ENCODE assay signal across 9 mouse cellular contexts in genomic region chr5:135185596-135185995, GRCm38 (mm10). TPM values are rescaled to one million over a fixed set of nuclear protein-coding genes. Genes with fewer than 3 reads are reported as not detected.
DNase-seq lines count a peak whose midpoint lies in the region; ATAC-seq and TF ChIP-seq lines count a peak whose summit lies in the region.
"Had no signal": no experiment of that assay in that cellular context is flagged by ENCODE, and none has a peak within 500 bp of the region (broad histone marks: within the 10 kb centered on the region; RNA-seq: fewer than 3 reads in every experiment).

No protein-coding gene starts in this region.

- H3K9me3 ChIP-seq in neural tube, embryonic 15.5 days (replicated peaks), result no peaks in the 10 kb centered on the region
- H3K9me3 ChIP-seq: stomach, embryonic 15.5 days had no signal

- H3K9ac ChIP-seq in liver, adult 2 months (ENCODE audit: low read depth, low read length), result no peak overlapping the region
- no peak overlapping the region for H3K9ac ChIP-seq in neural tube, embryonic 15.5 days (replicated peaks)

- no peak overlapping the region for H3K4me2 ChIP-seq in neural tube, embryonic 15.5 days

- DNase-seq in gastrocnemius, adult 18-20 months (ENCODE audit: low spot score), result peak; percentile 17
- no peak for DNase-seq in gastrocnemius, postnatal 25 days
- DNase-seq in 3134 (ENCODE audit: extremely low read depth, insufficient read length, low spot score), result peak; percentile 36
- peak; percentile 85 for DNase-seq in R1 (ENCODE audit: low read depth, low spot score)
- peak; percentile 42 for DNase-seq in liver, adult 2 months (ENCODE audit: extremely low read depth, low read depth, low spot score)
- DNase-seq in thymus, postnatal 4 days, result peak; percentile 52
- no peak for DNase-seq in ovary, postnatal 36 days (ENCODE audit: low spot score)

- no peak overlapping the region for H3K4me3 ChIP-seq in liver, adult 2 months (ENCODE audit: insufficient read depth, low read depth, low read length)
- no peak overlapping the region for H3K4me3 ChIP-seq in neural tube, embryonic 15.5 days (replicated peaks)

- no peak for TF ChIP-seq POLR2A in liver, adult 2 months (IDR thresholded peaks at IDR 0.05; ENCODE audit: extremely low read depth, insufficient read depth, low read length)

- H3K27ac ChIP-seq in liver, adult 2 months (replicated peaks; ENCODE audit: insufficient read depth, low read depth, low read length), result no peak overlapping the region
- no peak overlapping the region for H3K27ac ChIP-seq in neural tube, embryonic 15.5 days (replicated peaks)

- peaks cover 19% of the 10 kb centered on the region for H3K4me1 ChIP-seq in liver, adult 2 months (ENCODE audit: control insufficient read depth, insufficient read depth, low read length)
- H3K4me1 ChIP-seq in neural tube, embryonic 15.5 days, result peaks cover 30% of the 10 kb centered on the region

- no peak for ATAC-seq in neural tube, embryonic 15.5 days (ENCODE audit: low FRiP score)

- TF ChIP-seq CTCF in liver, adult 2 months (IDR thresholded peaks at IDR 0.05; ENCODE audit: low read depth, low read length), result peak; percentile 62

- H3K27me3 ChIP-seq in liver, adult 2 months (ENCODE audit: control insufficient read depth, insufficient read depth, low read length), result no peaks in the 10 kb centered on the region
- H3K27me3 ChIP-seq in neural tube, embryonic 15.5 days (replicated peaks), result no peaks in the 10 kb centered on the region
- H3K27me3 ChIP-seq: stomach, embryonic 15.5 days had no signal

- peaks cover 15% of the 10 kb centered on the region; the same call in 1 of the 2 replicates for H3K79me2 ChIP-seq in liver, adult 2 months (ENCODE audit: control insufficient read depth, insufficient read depth, low read length)

- H3K36me3 ChIP-seq in liver, adult 2 months (ENCODE audit: control insufficient read depth, insufficient read depth, low read length), result peaks cover 9% of the 10 kb centered on the region
- H3K36me3 ChIP-seq in neural tube, embryonic 15.5 days, result peaks cover 26% of the 10 kb centered on the region

- 21% methylated on average over 3 of the region's 3 CpGs for WGBS in liver, adult 2 months
- 38% methylated on average over 3 of the region's 3 CpGs for WGBS in neural tube, embryonic 15.5 days

RNA-seq across cellular contexts. Expression of gene Baz1b, which starts 1.5 kb away (rescaled TPM):
- 10 to 100 TPM; 32.9 to 34.8 TPM for total RNA-seq in gastrocnemius, adult 18-20 months (2021)
- 10 to 100 TPM; 25.7 to 29.2 TPM for total RNA-seq in gastrocnemius, postnatal 25 days (2021)
- total RNA-seq in liver, adult 2 months (2014; rRNA removed), result 26.9 and 27.5 TPM in 2 replicates
- polyA plus RNA-seq in liver, adult 2 months (2012; rRNA removed), result 8.8 and 11.9 TPM in 2 replicates
- 23.6 and 27.1 TPM in 2 replicates for polyA plus RNA-seq in neural tube, embryonic 15.5 days (2015; fragmentation: Nextera tagmentation; extraction: Ambion mirVana)

RNA-seq across cellular contexts. Expression of gene Bcl7b, which starts 17.5 kb away (rescaled TPM):
- total RNA-seq in gastrocnemius, adult 18-20 months (2021), result 10 to 100 TPM; 26.3 to 31.3 TPM
- total RNA-seq in gastrocnemius, postnatal 25 days (2021), result 10 to 100 TPM; 27.1 to 27.4 TPM
- 10.5 and 11.9 TPM in 2 replicates for total RNA-seq in liver, adult 2 months (2014; rRNA removed)
- polyA plus RNA-seq in liver, adult 2 months (2012; rRNA removed), result 17.6 and 20.2 TPM in 2 replicates
- 44.6 and 46.4 TPM in 2 replicates for polyA plus RNA-seq in neural tube, embryonic 15.5 days (2015; fragmentation: Nextera tagmentation; extraction: Ambion mirVana)

RNA-seq across cellular contexts. Expression of gene Tbl2, which starts 36.1 kb away (rescaled TPM):
- 1 to 10 TPM; 7.0 to 7.6 TPM for total RNA-seq in gastrocnemius, adult 18-20 months (2021)
- total RNA-seq in gastrocnemius, postnatal 25 days (2021), result 10 to 100 TPM in 1 of 2 experiments, 1 to 10 TPM in 1; 7.5 to 10.5 TPM
- total RNA-seq in liver, adult 2 months (2014; rRNA removed), result 5.8 and 8.0 TPM in 2 replicates
- 9.6 and 10.1 TPM in 2 replicates for polyA plus RNA-seq in liver, adult 2 months (2012; rRNA removed)
- 15.8 and 17.5 TPM in 2 replicates for polyA plus RNA-seq in neural tube, embryonic 15.5 days (2015; fragmentation: Nextera tagmentation; extraction: Ambion mirVana)

Comparison
In these comparisons a context has a peak if more than half of its experiments do, and no peak if none do; other contexts are left out.
1. DNase-seq: peak in gastrocnemius, adult 18-20 months (single experiment), 3134 (single experiment), R1 (single experiment), liver, adult 2 months (single experiment) and thymus, postnatal 4 days (single experiment); none in gastrocnemius, postnatal 25 days (single experiment) and ovary, postnatal 36 days (single experiment).